Mouse (Mus musculus) heart, embryonic 16.5 days (tissue): ENCODE measurements around the gene Glp2r. TPM values are rescaled to one million over a fixed set of nuclear protein-coding genes. Genes with fewer than 3 reads are reported as not detected.

Experiments
- ATAC-seq: fragments of 200-750 bp; cut with Nextera tagmentation; replicated peaks from 2 replicates; pipeline ENCODE4 v1.8.0; 2017; ENCODE audit warnings: moderate number of reproducible peaks; ENCODE audit not compliant: insufficient read depth, low FRiP score; ENCODE audit errors: extremely low read depth
- H3K27ac ChIP-seq: fragments of 300-500 bp; sonication (generic); 2 replicates; pipeline ENCODE4 v1.5.1; 2014; ENCODE audit warnings: mild to moderate bottlenecking, low read length, control low read depth, moderate library complexity
- H3K27me3 ChIP-seq: fragments of 300-500 bp; sonication (generic); 2 replicates; pipeline ENCODE4 v1.6.1; 2014; ENCODE audit warnings: low read length, mixed read lengths; ENCODE audit not compliant: control insufficient read depth, insufficient read depth
- H3K36me3 ChIP-seq: fragments of 300-500 bp; sonication (generic); 2 replicates; pipeline ENCODE4 v1.6.1; 2014; ENCODE audit not compliant: control insufficient read depth, insufficient read depth
- H3K4me1 ChIP-seq: fragments of 300-500 bp; sonication (generic); 2 replicates; pipeline ENCODE4 v1.6.1; 2014; ENCODE audit warnings: low read length, mixed read lengths; ENCODE audit not compliant: control insufficient read depth, insufficient read depth
- H3K4me2 ChIP-seq: fragments of 300-500 bp; sonication (generic); 2 replicates; pipeline ENCODE4 v1.6.1; 2014; ENCODE audit warnings: low read depth, mild to moderate bottlenecking, control low read depth, low read length
- H3K4me3 ChIP-seq: fragments of 300-500 bp; sonication (generic); 2 replicates; pipeline ENCODE4 v1.5.1; 2014; ENCODE audit warnings: mild to moderate bottlenecking, control low read depth, low read length
- H3K9ac ChIP-seq: fragments of 300-500 bp; sonication (generic); 2 replicates; pipeline ENCODE4 v1.6.1; 2014; ENCODE audit warnings: low read length, control low read depth
- H3K9me3 ChIP-seq: fragments of 300-500 bp; sonication (generic); replicated peaks from 2 replicates; pipeline ENCODE4 v1.6.1; 2016; ENCODE audit warnings: low read length; ENCODE audit not compliant: control insufficient read depth
- WGBS: fragments of 180-500 bp; shearing (Covaris S2); extraction: QIAGEN DNeasy Blood & Tissue Kit; methylation state at CpG from one replicate; pipeline ENCODE4 v1.1.7; 2014; 5-methylcytosine and 5-hydroxymethylcytosine counted together
- polyA plus RNA-seq: library from polyadenylated mRNA; unstranded; fragments of >200 nt; fragmentation: Nextera tagmentation; extraction: Ambion mirVana; gene quantifications from 2 replicates; pipeline ENCODE4 v1.2.1, GENCODE M21; 2015

The Glp2r gene
- polyA plus RNA-seq, 1 experiment from 2014 or later = 0.07 TPM

DNA sequence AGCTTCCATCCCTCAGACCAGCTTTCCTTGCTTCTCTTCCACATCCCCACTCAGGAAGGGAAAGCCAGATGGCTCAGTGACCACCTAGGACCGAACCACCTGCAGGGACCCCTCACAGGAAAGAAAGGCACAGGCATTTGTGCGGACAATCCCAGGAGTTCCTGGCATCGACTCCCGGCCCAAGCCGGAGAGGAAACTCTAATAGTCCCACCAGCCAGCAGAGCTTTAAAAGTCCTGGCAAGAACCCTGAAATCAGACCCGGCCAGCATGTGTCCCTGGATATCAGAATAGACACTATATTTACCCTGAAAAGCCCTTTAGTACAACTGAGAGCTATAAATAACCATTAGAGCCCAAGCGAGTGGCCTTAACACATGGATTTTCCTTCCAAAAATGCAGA is 27.0 kb upstream of the Glp2r start, which contains the start of gene Dhrs7c:
TSS of gene Dhrs7c (plus strand) at position 257 of the 400 bp plus-strand sequence.
- peak; percentile 76 for ATAC-seq
- Histone ChIP-seq H3K9ac (peak within 1 kb of the TSS; percentile 56), H3K4me2 (peak within 1 kb of the TSS; percentile 48), H3K9me3 (no peaks in the 10 kb centered on the region), H3K27ac (peak within 1 kb of the TSS; percentile 82), H3K4me3 (peak within 1 kb of the TSS; percentile 41), H3K36me3 (no peaks in the 10 kb centered on the region), H3K4me1 (peaks cover 14% of the 10 kb centered on the region), H3K27me3 (no peaks in the 10 kb centered on the region)
- WGBS = 32% methylated on average over 7 of the region's 7 CpGs

DNA sequence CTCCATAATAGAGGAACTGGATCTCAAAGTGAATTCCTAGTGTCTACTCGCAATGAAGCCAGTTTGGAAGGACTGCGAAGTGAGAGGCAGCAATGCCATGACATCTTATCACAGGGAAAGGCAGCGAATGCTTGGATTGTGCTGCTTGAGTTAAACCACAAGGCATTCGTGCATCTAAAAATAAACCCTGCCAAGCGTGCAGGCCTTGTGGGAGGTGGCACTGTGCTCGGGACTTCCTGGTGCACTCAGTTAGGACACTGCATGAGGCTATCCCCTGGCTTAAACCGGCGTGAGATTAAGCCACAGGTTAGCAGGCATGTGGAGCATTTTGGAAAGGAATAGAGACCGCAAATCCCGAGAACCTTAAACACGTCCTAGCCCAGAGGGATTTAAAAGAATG is 19.2 kb upstream of the Glp2r start:
- Histone ChIP-seq H3K4me1 (peaks cover 21% of the 10 kb centered on the region), H3K9me3 (no peaks in the 10 kb centered on the region), H3K36me3 (no peaks in the 10 kb centered on the region), H3K27ac (peak overlapping the region; percentile 90), H3K9ac (no peak overlapping the region), H3K27me3 (no peaks in the 10 kb centered on the region), H3K4me3 (no peak overlapping the region), H3K4me2 (no peak overlapping the region)
- peak; percentile 93 for ATAC-seq
- 32% methylated on average over 11 of the region's 11 CpGs for WGBS

DNA sequence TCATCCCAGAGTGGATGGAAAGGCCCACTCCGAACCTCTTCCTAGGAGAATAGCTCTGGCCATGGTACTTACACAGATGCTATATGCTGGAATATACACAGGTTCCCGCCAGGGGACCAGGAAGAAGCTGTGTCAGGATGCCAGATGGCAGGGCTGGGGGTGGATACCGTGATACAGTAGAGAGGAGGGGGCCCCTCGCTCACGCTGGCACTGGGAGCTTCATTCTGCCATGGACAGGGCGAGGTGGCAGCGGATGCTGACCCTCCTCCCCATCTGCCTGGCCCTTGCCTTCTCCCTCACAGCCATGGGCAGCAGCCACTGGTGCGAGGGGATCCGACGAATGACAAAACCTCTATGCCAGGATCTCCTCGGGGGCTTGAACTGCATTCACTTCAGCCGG is 3.4 kb upstream of the Glp2r start, which contains the start of gene Gsg1l2:
TSS of gene Gsg1l2 (plus strand) at position 230 of the 400 bp plus-strand sequence.
- 81% methylated on average over 12 of the region's 12 CpGs for WGBS
- Histone ChIP-seq H3K9me3 (no peaks in the 10 kb centered on the region), H3K4me2 (no peak within 1 kb of the TSS), H3K9ac (no peak within 1 kb of the TSS), H3K27ac (no peak within 1 kb of the TSS), H3K4me3 (no peak within 1 kb of the TSS), H3K4me1 (no peaks in the 10 kb centered on the region), H3K27me3 (no peaks in the 10 kb centered on the region), H3K36me3 (no peaks in the 10 kb centered on the region)
- no peak for ATAC-seq

DNA sequence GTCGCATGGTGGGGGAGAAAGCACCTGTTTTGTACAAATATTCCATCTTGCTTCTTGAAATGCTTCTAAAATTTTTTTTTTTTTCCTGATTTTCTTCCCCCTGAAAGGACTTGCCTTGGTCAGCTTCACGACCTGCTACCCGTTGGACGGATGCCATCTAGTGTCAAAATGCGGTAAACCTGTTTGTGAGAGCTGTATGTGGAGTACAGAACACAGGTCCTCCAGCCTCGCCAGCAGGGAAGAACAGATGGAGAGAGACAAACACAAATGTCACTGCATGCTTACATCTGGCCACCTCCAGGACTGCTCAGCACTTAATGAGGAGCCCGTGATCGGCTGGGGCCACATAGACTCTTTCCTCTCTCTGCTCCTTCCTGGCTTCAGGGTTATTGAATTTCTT is 1.6 kb upstream of the Glp2r start:
- ATAC-seq = peak; percentile 55; the same call in 1 of the 2 replicates
- no peaks in the 10 kb centered on the region for H3K36me3 ChIP-seq
- H3K9me3 ChIP-seq = no peaks in the 10 kb centered on the region
- H3K4me1 ChIP-seq = no peaks in the 10 kb centered on the region
- no peaks in the 10 kb centered on the region for H3K27me3 ChIP-seq
- no peak overlapping the region for H3K4me3 ChIP-seq
- H3K4me2 ChIP-seq = no peak overlapping the region
- no peak overlapping the region for H3K9ac ChIP-seq
- 21% methylated on average over 8 of the region's 8 CpGs for WGBS
- no peak overlapping the region for H3K27ac ChIP-seq

GRCm38 (mm10) chr11:67771691-67772090 is 738 bp upstream of the Glp2r start:
- H3K4me2 ChIP-seq = no peak overlapping the region
- no peaks in the 10 kb centered on the region for H3K27me3 ChIP-seq
- 72% methylated on average over 2 of the region's 2 CpGs for WGBS
- H3K9me3 ChIP-seq = no peaks in the 10 kb centered on the region
- no peak overlapping the region for H3K27ac ChIP-seq
- no peak overlapping the region for H3K9ac ChIP-seq
- ATAC-seq = no peak
- no peak overlapping the region for H3K4me3 ChIP-seq
- no peaks in the 10 kb centered on the region for H3K36me3 ChIP-seq
- H3K4me1 ChIP-seq = no peaks in the 10 kb centered on the region

- H3K36me3 ChIP-seq = no peaks in the 10 kb centered on the region
- H3K9ac ChIP-seq = no peak overlapping the region
- H3K27ac ChIP-seq = no peak overlapping the region
- no peak overlapping the region for H3K4me2 ChIP-seq
- no peak for ATAC-seq
- 64% methylated on average over 15 of the region's 15 CpGs for WGBS
- H3K27me3 ChIP-seq = no peaks in the 10 kb centered on the region
- H3K9me3 ChIP-seq = no peaks in the 10 kb centered on the region
- H3K4me3 ChIP-seq = no peak overlapping the region
- H3K4me1 ChIP-seq = no peaks in the 10 kb centered on the region
Observed at GRCm38 (mm10) chr11:67757373-67758167, 13.4 kb downstream of the Glp2r start.

DNA sequence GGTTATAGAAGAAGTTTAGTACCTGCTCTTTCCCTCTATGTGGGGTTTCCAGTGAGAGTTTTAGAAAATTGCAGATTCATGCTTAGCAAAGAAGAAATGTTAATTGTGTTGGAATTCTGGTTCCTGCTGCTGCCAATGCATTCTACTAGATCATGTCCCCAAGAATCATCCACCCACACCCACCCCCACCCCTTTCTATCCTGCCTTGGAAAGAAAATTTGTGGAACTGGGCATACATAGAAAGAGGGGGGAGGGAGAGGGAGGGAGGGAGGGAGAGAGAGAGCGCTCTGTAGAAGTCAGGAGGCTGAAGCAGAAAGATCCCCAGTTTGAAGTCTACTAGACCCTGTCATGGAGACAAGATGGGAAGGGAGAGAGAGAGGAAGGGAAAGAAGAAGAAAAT is 14.7 kb downstream of the Glp2r start:
- H3K4me2 ChIP-seq = no peak overlapping the region
- WGBS = 100% methylated on average over 1 of the region's 1 CpGs
- no peak overlapping the region for H3K27ac ChIP-seq

GRCm38 (mm10) chr11:67741569-67741968 is 29.4 kb downstream of the Glp2r start:
- no peak overlapping the region for H3K4me2 ChIP-seq
- no peaks in the 10 kb centered on the region for H3K9me3 ChIP-seq
- H3K4me3 ChIP-seq = no peak overlapping the region
- no peak for ATAC-seq
- no peaks in the 10 kb centered on the region for H3K4me1 ChIP-seq
- no peaks in the 10 kb centered on the region for H3K27me3 ChIP-seq
- no peak overlapping the region for H3K27ac ChIP-seq
- no peak overlapping the region for H3K9ac ChIP-seq
- H3K36me3 ChIP-seq = no peaks in the 10 kb centered on the region

More for the DNA sequence above, 14.7 kb downstream of the Glp2r start:
- Histone ChIP-seq H3K27me3 (no peaks in the 10 kb centered on the region), H3K4me3 (no peak overlapping the region), H3K9ac (no peak overlapping the region), H3K4me1 (no peaks in the 10 kb centered on the region), H3K9me3 (no peaks in the 10 kb centered on the region), H3K36me3 (no peaks in the 10 kb centered on the region)
- no peak for ATAC-seq

DNA sequence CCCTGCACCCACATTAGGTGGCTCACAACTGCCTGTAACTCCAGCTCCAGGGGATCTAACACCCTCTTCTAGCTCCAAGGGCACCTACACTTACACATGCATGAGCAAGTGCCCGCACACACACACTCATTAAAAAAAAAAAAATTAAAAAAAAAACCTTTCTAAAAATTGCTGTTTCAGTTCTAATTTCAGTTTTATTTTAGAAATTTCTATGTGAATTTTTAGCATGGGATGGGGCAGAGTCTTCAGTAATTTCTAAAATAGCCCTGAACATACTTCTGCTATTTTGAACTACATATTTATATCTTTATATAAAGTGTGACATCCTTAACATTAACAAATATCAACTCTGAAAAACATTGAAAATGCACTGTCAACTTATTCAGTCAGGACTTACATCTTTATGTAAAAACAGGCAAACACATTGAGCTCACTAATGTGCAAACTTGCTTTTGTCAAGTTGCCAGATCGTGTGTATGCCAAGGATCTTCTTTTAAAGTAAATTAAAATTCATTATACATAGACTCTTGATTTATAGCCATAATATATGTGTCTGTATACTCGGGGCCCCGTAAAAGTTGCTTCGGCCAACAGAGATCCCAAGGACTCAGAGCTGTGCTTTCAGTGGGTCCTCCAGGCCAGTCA is 32.0 kb downstream of the Glp2r start:
- 74% methylated on average over 5 of the region's 5 CpGs for WGBS

More for the DNA sequence above, 32.0 kb downstream of the Glp2r start:
- no peak for ATAC-seq
- H3K4me3 ChIP-seq = no peak overlapping the region
- H3K4me2 ChIP-seq = no peak overlapping the region
- H3K9ac ChIP-seq = no peak overlapping the region
- no peaks in the 10 kb centered on the region for H3K27me3 ChIP-seq
- H3K9me3 ChIP-seq = no peaks in the 10 kb centered on the region
- no peak overlapping the region for H3K27ac ChIP-seq
- no peaks in the 10 kb centered on the region for H3K4me1 ChIP-seq
- no peaks in the 10 kb centered on the region for H3K36me3 ChIP-seq
